9 mouse cellular contexts compared by ENCODE assay signal in genomic region chr2:33544781-33545566, GRCm38 (mm10).
DNase-seq lines count a peak whose midpoint lies in the region; ATAC-seq and TF ChIP-seq lines count a peak whose summit lies in the region.
"Had no signal": no experiment of that assay in that cellular context is flagged by ENCODE, and none has a peak within 500 bp of the region (broad histone marks: within the 10 kb centered on the region; RNA-seq: fewer than 3 reads in every experiment).

No protein-coding gene starts in this region.

- H3K4me2 ChIP-seq in liver, embryonic 12.5 days: peak overlapping the region; percentile 63

- peak overlapping the region; percentile 43 for H3K4me3 ChIP-seq in testis, adult 2 months (ENCODE audit: control insufficient read depth, low read depth, low read length)
- peak overlapping the region; percentile 34; the same call in 1 of the 2 replicates for H3K4me3 ChIP-seq in liver, embryonic 12.5 days

- H3K36me3 ChIP-seq in testis, adult 2 months (ENCODE audit: control insufficient read depth, insufficient read depth, low read length): no peaks in the 10 kb centered on the region
- no peaks in the 10 kb centered on the region for H3K36me3 ChIP-seq in liver, embryonic 12.5 days

- ATAC-seq in liver, embryonic 12.5 days: no peak

- H3K27ac ChIP-seq in testis, adult 2 months (ENCODE audit: control insufficient read depth, insufficient read depth, low read depth, low read length): no peak overlapping the region
- no peak overlapping the region for H3K27ac ChIP-seq in liver, embryonic 12.5 days
- H3K27ac ChIP-seq: macrophage had no signal

- DNase-seq in frontal cortex, postnatal 36 days (ENCODE audit: low spot score in 2 of 2): peak; percentile 45
- DNase-seq in frontal cortex, postnatal 14 days (ENCODE audit: low spot score in 2 of 2): no peak
- no peak for DNase-seq in testis, postnatal 14 days (ENCODE audit: low spot score)
- no peak for DNase-seq in embryo, embryonic 11 days
- DNase-seq in adrenal gland, postnatal 36 days: no peak
- DNase-seq in B cell, adult 2 months: no peak

- no peak for TF ChIP-seq CTCF in testis, adult 2 months (IDR thresholded peaks at IDR 0.05; ENCODE audit: control insufficient read depth, insufficient read depth, insufficient replicate concordance, low read depth, low read length)

- peaks cover 4% of the 10 kb centered on the region for H3K27me3 ChIP-seq in testis, adult 2 months (ENCODE audit: control insufficient read depth, insufficient read depth, low read length)
- peaks cover 81% of the 10 kb centered on the region for H3K27me3 ChIP-seq in liver, embryonic 12.5 days (replicated peaks)

- no peaks in the 10 kb centered on the region for H3K9me3 ChIP-seq in liver, embryonic 12.5 days (replicated peaks)

- H3K4me1 ChIP-seq in testis, adult 2 months (ENCODE audit: control insufficient read depth, insufficient read depth, low read length): peaks cover 8% of the 10 kb centered on the region
- H3K4me1 ChIP-seq in liver, embryonic 12.5 days: peaks cover 9% of the 10 kb centered on the region

- no peak overlapping the region for H3K9ac ChIP-seq in liver, embryonic 12.5 days

- TF ChIP-seq POLR2A in testis, adult 2 months (IDR thresholded peaks at IDR 0.05; ENCODE audit: control insufficient read depth, low read depth, low read length): no peak

- WGBS in liver, embryonic 12.5 days (ENCODE audit: insufficient replicate concordance): 22% methylated on average over 16 of the region's 16 CpGs

Comparison
In these comparisons a context has a peak if more than half of its experiments do, and no peak if none do; other contexts are left out.
1. DNase-seq: peak in frontal cortex, postnatal 36 days (2 of 2); none in frontal cortex, postnatal 14 days (0 of 2), testis, postnatal 14 days (single experiment), embryo, embryonic 11 days (single experiment), adrenal gland, postnatal 36 days (0 of 2) and B cell, adult 2 months (0 of 2).